25 mouse cellular contexts compared by ENCODE assay signal in the genomic region with DNA sequence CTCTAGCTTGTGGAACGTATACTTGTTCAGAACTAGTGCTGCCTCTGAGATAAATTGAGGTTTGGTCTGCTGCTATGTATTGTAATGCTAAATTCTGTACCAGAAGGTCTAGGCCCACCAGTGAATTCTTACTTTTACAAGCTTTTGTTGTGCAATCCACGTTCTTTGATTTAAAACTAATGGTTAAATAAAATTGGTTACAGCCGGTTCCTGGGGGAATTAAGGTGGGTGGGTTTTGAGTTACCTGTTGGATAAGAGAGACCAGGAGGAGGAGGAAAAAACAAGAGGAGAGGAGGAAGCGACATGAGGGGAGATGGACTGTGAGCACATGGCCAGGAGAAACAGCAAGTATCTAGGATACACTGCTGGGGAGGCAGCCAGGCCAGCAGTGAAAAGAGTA.
"Had no signal": no experiment of that assay in that cellular context is flagged by ENCODE, and none has a peak within 500 bp of the region (broad histone marks: within the 10 kb centered on the region; RNA-seq: fewer than 3 reads in every experiment).

No protein-coding gene starts in this region.

- H3K4me3 ChIP-seq: heart, embryonic 10.5 days; heart, embryonic 12.5 days; hindbrain, embryonic 10.5 days; hindbrain, embryonic 12.5 days; intestine, embryonic 15.5 days; layer of hippocampus, adult 2 months; left cerebral cortex, adult 2 months; limb, embryonic 10.5 days; limb, embryonic 12.5 days; liver, embryonic 13.5 days had no signal

- ATAC-seq: inflammation-experienced regulatory T-cells, adult 6 months; intestine, embryonic 15.5 days; intestine, postnatal 0 days had no signal

- H3K27ac ChIP-seq: heart, embryonic 10.5 days; hindbrain, embryonic 12.5 days; hindbrain, embryonic 14.5 days; intestine, embryonic 15.5 days; layer of hippocampus, adult 2 months; left cerebral cortex, adult 2 months; limb, embryonic 10.5 days; limb, embryonic 12.5 days; liver, embryonic 13.5 days had no signal

- H3K4me2 ChIP-seq: heart, embryonic 12.5 days; hindbrain, embryonic 12.5 days; hindbrain, embryonic 14.5 days; intestine, embryonic 15.5 days; limb, embryonic 12.5 days; liver, embryonic 11.5 days; liver, embryonic 13.5 days had no signal

- H3K9ac ChIP-seq: heart, embryonic 12.5 days; hindbrain, embryonic 12.5 days; hindbrain, embryonic 14.5 days; intestine, embryonic 15.5 days; limb, embryonic 12.5 days; liver, embryonic 13.5 days had no signal

- DNase-seq: gastrocnemius, postnatal 14 days; gastrocnemius, postnatal 36 days; heart, adult 18-20 months; heart, postnatal 10 days; heart, postnatal 4 days; kidney, adult 18-20 months; kidney, adult 8-10 months; kidney, postnatal 10 days; kidney, postnatal 25 days; kidney, postnatal 4 days; liver; liver, embryonic 13.5 days had no signal

- H3K27me3 ChIP-seq: heart, embryonic 12.5 days; hindbrain, embryonic 12.5 days; intestine, embryonic 15.5 days; limb, embryonic 12.5 days; liver, embryonic 13.5 days had no signal

- H3K9me3 ChIP-seq: heart, embryonic 10.5 days; heart, embryonic 12.5 days; hindbrain, embryonic 10.5 days; hindbrain, embryonic 12.5 days; intestine, embryonic 15.5 days; limb, embryonic 10.5 days; limb, embryonic 12.5 days; liver, embryonic 13.5 days had no signal

- H3K4me1 ChIP-seq: hindbrain, embryonic 12.5 days; intestine, embryonic 15.5 days; limb, embryonic 10.5 days; limb, embryonic 12.5 days; liver, embryonic 13.5 days had no signal
